Mouse (Mus musculus) natural killer cell, adult 2 months (primary cell): Measurements from ENCODE around the gene Tcf20.
"Not testable (repeated sequence)": the region's sequence is repeated elsewhere in the genome, so short reads cannot be mapped to it uniquely, and the experiment has no call there.

ENCODE experiments used
- DNase-seq, 2 experiments: peaks; one replicate each; pipeline ENCODE4 v3.0.0; 2022; ENCODE audit warnings: low spot score in 2 of 2

Tcf20 gene

GRCm38 (mm10) chr15:82898740-82899675 is 88.7 kb downstream of the Tcf20 start:
- DNase-seq: peak; percentile 35 to 60

- DNase-seq: no peak
Observed at GRCm38 (mm10) chr15:82898141-82898739, 89.4 kb downstream of the Tcf20 start.

DNA sequence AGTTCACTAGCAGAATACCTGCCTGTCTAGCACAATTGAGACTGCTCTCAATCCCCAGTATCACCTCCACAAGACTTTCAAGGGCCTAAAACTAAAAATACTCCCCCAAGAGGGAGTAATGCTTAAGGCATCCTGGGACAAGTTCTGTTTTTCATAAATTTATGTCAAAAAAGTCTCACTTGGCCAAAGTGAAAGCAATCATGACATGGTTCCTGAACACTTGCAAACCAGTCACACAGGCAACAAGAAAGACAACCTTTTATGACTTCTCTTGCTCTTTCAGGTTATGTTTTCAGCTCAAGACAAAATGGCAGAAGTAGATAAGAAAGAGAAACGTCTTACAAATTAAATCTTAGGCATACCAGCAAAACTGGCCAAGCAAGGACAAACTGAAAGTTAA is 91.3 kb downstream of the Tcf20 start:
- DNase-seq: no peak

GRCm38 (mm10) chr15:82890470-82890869 is 97.2 kb downstream of the Tcf20 start:
- no peak for DNase-seq

- no peak for DNase-seq
Observed at GRCm38 (mm10) chr15:82889426-82889825, 98.2 kb downstream of the Tcf20 start.

DNA sequence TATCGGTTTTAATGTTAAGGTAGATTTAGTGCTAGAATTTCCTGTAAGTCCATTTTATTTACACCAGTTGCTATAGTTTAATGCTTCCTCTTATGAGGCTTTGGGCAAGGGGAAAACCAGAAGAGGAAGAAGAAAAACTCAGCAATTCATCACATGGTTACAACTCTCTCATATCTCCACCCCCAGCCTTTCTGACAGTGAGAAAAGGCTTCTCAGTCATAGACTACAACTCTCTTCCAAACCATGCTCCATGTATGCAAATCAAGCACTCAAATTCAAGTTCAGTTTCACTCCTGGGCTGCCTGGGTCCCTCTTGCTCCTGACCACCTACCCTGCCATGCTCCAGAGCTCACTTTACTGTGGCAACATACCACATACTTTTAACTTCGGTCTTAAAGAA is 99.2 kb downstream of the Tcf20 start:
- peak in 1 of 2 experiments; percentile 43 for DNase-seq

- DNase-seq: no peak
Observed at GRCm38 (mm10) chr15:82877309-82877708, 110.4 kb downstream of the Tcf20 start.

- no peak for DNase-seq
Observed at GRCm38 (mm10) chr15:82876863-82877262, 110.8 kb downstream of the Tcf20 start.

DNA sequence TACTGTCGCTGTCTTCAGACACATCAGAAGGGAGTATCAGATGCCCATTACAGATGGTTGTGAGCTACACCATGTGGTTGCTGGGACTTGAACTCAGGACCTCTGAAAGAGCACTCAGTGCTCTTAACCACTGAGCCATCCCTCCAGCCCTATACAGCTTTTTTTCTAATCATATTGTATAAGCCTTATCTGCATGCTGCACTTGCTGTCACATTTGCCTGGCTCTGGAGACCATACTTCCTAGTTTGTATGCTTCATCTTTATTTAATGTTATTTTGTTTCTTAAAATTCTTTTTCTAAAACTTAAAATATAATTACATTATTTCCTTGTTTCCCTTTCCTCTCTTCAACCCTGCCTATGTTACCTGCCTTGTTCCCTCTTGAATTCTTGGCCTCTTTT is 115.6 kb downstream of the Tcf20 start:
- no peak for DNase-seq

- not testable (repeated sequence) for DNase-seq
Observed at GRCm38 (mm10) chr15:82866286-82866685, 121.4 kb downstream of the Tcf20 start.

DNA sequence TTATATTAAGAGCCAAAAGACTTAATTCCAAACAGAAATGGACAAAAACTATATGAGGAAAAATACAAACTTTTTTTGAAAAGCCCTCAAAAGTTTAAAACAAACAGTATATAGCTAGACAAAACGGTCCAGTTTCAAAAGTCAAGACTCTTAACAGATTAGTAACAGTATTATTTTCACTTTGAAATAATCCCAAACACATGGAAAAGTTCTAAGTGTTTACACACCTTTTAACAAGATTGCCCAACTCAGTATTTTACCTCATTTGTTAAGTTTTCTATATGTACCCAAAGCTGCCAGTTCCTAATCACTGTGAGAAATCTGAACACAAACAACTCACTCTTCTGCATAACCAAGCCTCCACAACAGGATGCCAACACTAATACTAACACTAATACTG is 124.0 kb downstream of the Tcf20 start:
- DNase-seq: no peak

DNA sequence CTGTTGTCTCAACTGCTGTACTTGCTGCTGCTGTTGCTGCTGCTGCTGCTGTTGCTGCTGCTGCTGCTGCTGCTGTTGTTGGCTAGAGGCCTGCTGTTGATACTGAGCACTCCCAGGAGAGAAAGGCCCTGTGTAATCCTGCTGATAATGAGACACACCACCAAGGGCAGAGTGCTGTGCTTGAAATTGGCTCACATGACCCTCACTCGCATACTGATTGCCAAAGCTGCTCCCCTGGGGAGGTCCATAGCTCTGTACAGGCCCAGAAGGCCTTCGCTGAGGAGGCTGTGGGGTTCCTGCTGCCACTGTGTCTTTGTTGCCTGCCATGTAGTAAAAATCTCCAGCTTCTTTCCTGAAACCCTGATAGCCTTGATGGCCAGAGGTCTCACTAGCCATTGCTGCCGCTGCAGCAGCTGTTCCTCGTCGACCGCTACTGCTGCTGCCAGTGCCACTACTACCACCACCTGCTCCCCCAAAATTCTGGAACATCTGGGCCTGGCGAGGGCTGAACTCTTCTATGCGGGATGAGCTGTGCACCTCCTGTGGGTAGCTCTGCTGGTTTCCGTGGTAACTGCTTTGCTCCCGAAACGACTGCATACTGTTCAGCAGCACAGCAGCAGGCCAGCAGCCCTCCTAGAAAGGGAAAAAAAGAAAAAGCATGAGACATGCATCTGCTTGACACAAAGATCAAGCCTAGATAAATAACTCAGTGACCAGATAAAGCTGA is 130.9 kb downstream of the Tcf20 start:
- DNase-seq: no peak

- DNase-seq: no peak
Observed at GRCm38 (mm10) chr15:82856065-82856464, 131.6 kb downstream of the Tcf20 start.

DNA sequence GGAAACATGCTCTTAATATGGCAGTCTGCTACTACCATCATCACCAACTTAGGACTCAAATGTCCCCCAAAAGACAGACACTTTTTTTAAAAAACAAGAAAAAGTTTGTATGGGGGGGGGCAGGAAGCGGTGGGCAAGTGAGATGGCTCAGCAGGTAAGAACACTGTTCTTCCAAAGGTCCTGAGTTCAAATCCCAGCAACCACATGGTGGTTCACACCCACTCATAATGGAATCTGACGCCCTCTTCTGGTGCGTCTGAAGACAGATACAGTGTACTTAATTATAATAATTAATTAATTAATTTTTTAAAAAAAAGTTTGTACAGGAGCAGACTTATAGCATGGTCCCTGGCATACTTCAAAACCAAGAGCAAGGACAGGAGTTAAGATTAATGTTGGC is 148.5 kb downstream of the Tcf20 start:
- no peak for DNase-seq

- no peak for DNase-seq
Observed at GRCm38 (mm10) chr15:82829917-82830316, 157.8 kb downstream of the Tcf20 start.

GRCm38 (mm10) chr15:82825866-82826265 is 161.8 kb downstream of the Tcf20 start:
- no peak for DNase-seq

DNA sequence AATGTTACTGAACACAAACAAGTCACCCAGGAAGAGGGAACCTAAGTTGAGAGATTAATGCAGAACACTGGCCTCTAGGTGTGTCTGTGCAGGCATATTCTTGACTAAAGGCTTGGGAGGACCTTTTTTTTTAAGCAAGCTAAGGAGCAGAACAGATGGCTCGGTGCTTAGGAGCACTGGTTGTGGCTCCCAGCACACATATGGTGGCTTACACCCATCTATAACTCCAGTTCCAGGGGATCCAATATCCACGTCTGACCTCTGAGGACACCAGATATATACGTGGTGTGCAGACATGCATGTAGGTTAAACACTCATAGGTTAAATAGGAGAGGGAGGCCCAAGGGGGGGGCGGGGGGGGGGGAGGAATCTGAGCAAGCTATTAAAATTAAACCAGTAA is 165.3 kb downstream of the Tcf20 start:
- DNase-seq: no peak

- DNase-seq: no peak
Observed at GRCm38 (mm10) chr15:82821657-82822056, 166.0 kb downstream of the Tcf20 start.

GRCm38 (mm10) chr15:82815296-82815695 is 172.4 kb downstream of the Tcf20 start:
- DNase-seq: no peak

DNA sequence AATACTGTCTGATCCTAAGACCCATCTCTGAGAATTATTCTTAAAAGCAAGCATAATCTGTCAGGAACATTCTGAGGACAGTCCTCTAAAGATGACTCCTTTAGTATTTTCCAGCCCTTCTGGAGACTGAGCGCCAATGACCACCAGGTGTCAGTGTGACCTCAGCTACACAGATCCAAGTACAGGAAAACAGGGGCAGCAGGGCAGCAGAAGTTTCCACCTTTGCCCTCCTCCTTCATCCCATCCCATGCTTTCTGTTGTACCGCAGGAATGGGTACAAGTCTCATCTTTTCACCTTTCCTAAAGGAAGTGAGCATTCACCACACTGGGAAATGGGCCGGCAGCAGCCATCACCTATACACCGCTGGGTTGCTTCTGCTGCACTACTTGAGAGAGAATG is 172.9 kb downstream of the Tcf20 start:
- DNase-seq: peak; percentile 20 to 54

- DNase-seq: no peak
Observed at GRCm38 (mm10) chr15:82814321-82814720, 173.4 kb downstream of the Tcf20 start.

DNA sequence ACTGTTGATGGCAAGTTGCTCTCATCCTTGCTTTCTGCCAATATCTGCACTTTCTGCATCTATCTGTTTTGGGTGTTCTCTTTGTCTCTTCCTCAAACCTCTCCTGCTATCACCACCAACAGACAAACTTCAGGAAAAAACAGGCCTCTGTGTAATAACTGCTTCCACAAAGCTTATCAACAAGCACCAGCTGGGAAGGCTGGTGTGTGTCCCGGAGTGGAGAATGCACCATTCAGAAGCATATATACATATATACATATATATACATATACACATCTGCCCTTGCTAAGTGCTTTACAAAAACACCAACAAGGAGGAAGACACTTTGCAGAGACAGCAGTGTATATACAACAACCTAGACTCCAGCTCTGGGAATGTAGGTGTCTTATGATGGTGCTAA is 177.1 kb downstream of the Tcf20 start:
- no peak for DNase-seq

DNA sequence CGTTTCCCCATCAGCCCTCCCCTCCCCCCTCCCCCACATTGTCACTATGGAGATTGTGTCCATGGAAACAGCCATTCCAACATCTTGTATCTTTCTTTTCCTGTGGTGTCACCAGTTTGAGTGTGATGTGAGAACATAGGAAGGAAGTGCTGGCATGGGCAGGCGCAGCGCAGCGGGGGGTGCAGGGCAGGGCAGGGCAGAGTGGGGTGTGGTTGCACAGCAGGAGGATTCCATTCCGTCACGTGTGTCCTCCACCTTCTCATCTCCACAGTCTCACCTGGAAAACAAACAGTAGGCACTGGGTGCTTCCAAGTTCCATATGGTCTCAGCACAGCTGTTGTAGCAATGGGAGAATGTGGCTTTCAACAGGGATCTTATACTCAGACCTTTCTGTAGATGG is 178.2 kb downstream of the Tcf20 start:
- no peak for DNase-seq
